Mouse (Mus musculus): Measurements from ENCODE around the gene Mtg2.

Mtg2 gene

GRCm38 (mm10) chr2:180070481-180071453 lies at the start of gene Mtg2:
TSS of gene Mtg2 (plus strand) at chr2:180070588.
- DNase-seq (ENCODE audit: low read depth): peak; percentile 96

- DNase-seq (ENCODE audit: low read depth): no peak
These were observed 49.5 kb upstream of the Mtg2 start for GRCm38 (mm10) chr2:180020919-180021318.

GRCm38 (mm10) chr2:180022751-180023150 lies 47.6 kb upstream of the Mtg2 start:
- DNase-seq (ENCODE audit: low read depth): no peak

GRCm38 (mm10) chr2:180024401-180025098 lies 45.8 kb upstream of the Mtg2 start, which contains the start of gene Lsm14b:
TSS of gene Lsm14b (plus strand) at chr2:180024987.
- peak; percentile 99 for DNase-seq (ENCODE audit: low read depth)

- peak; percentile 39 for DNase-seq (ENCODE audit: low read depth)
These were observed 45.1 kb upstream of the Mtg2 start for GRCm38 (mm10) chr2:180025135-180025860.

GRCm38 (mm10) chr2:180025861-180026200 lies 44.6 kb upstream of the Mtg2 start:
- no peak for DNase-seq (ENCODE audit: low read depth)

- DNase-seq (ENCODE audit: low read depth): no peak
These were observed 42.6 kb upstream of the Mtg2 start for GRCm38 (mm10) chr2:180027768-180028167.

GRCm38 (mm10) chr2:180031270-180031669 lies 39.1 kb upstream of the Mtg2 start:
- DNase-seq (ENCODE audit: low read depth): no peak

GRCm38 (mm10) chr2:180032925-180033324 lies 37.5 kb upstream of the Mtg2 start:
- peak; percentile 72 for DNase-seq (ENCODE audit: low read depth)

GRCm38 (mm10) chr2:180033956-180034355 lies 36.4 kb upstream of the Mtg2 start:
- peak; percentile 44 for DNase-seq (ENCODE audit: low read depth)

GRCm38 (mm10) chr2:180034753-180035152 lies 35.6 kb upstream of the Mtg2 start:
- DNase-seq (ENCODE audit: low read depth): no peak

GRCm38 (mm10) chr2:180040406-180040805 lies 30.0 kb upstream of the Mtg2 start:
- no peak for DNase-seq (ENCODE audit: low read depth)

GRCm38 (mm10) chr2:180041577-180042255 lies 28.7 kb upstream of the Mtg2 start:
- peak; percentile 54 for DNase-seq (ENCODE audit: low read depth)

GRCm38 (mm10) chr2:180042256-180042857 lies 28.0 kb upstream of the Mtg2 start, which contains the start of the genes Psma7 and Ss18l1:
TSS of gene Psma7 (minus strand) at chr2:180042433.
TSS of gene Ss18l1 (plus strand) at chr2:180042509.
- peak; percentile 94 for DNase-seq (ENCODE audit: low read depth)

- peak; percentile 67 for DNase-seq (ENCODE audit: low read depth)
These were observed 27.4 kb upstream of the Mtg2 start for GRCm38 (mm10) chr2:180042858-180043515.

- peak; percentile 82 for DNase-seq (ENCODE audit: low read depth)
These were observed 25.1 kb upstream of the Mtg2 start for GRCm38 (mm10) chr2:180045283-180045682.

- no peak for DNase-seq (ENCODE audit: low read depth)
These were observed 22.8 kb upstream of the Mtg2 start for GRCm38 (mm10) chr2:180047580-180047979.

- DNase-seq (ENCODE audit: low read depth): no peak
These were observed 22.3 kb upstream of the Mtg2 start for GRCm38 (mm10) chr2:180047980-180048635.

GRCm38 (mm10) chr2:180050986-180051385 lies 19.4 kb upstream of the Mtg2 start:
- DNase-seq (ENCODE audit: low read depth): peak; percentile 85
